Mouse (Mus musculus) cerebellum, adult 11-12 months (tissue): ENCODE measurements around the gene Igf1.

Experiments used
- DNase-seq: peaks from one replicate; pipeline ENCODE4 v3.0.0; 2022

The Igf1 gene

DNA sequence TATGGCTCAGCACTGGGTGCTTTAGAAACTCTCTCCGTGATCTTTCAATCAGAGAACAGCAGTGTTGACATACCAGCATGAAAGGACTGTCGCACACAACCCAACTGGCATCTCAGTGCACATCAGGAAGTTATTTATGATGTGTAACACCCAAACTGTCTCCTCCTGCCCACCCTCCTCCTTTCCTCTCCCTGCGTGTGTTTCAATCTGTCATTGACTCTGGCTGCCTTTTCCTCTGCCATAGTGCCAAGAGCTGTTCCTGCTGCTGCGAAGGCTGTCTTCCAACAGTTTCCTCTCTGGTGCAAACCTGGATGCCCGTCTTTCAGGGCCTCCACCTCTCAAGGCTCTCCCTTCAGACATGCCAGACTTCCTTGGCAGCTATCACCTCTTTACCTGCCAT lies 46.3 kb downstream of the Igf1 start:
- no peak for DNase-seq

DNA sequence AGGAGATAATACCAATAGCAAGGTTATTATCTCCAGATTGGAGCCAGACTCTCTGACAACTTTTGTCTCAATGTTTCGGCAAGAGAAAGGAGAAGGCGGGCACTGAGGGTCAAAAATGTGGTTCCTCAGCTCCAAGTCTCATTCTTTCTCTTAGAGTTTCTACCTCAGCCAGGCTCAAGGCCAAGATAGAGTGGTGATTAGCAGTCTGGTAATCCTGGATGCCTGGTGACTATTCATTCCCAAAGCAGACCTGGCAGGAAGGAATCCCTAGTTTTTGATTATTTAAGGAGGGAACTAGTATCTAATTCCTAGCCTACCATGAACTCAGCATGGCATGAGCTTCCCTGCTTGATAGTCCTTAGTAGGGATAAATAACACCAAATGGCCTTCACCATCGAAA lies 47.0 kb downstream of the Igf1 start:
- no peak for DNase-seq

DNA sequence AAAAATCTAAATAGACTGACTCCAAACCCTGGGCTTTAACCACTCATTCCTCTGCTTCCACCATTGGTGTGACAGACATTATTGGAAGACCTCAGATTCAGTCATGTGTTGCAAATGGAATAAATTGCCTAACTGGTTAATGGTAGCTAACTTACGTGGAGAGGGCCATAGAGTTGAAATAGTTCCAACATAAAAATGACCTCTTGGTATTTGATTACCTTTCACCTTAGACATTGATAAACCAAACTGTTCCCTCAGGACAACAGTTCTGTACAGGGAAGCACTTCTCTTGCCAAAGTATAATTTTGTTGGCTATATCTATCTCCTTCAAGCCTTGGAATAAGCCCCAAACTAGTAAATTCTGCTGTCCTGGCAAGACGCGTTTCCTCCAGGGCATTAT lies 48.1 kb downstream of the Igf1 start:
- no peak for DNase-seq

DNA sequence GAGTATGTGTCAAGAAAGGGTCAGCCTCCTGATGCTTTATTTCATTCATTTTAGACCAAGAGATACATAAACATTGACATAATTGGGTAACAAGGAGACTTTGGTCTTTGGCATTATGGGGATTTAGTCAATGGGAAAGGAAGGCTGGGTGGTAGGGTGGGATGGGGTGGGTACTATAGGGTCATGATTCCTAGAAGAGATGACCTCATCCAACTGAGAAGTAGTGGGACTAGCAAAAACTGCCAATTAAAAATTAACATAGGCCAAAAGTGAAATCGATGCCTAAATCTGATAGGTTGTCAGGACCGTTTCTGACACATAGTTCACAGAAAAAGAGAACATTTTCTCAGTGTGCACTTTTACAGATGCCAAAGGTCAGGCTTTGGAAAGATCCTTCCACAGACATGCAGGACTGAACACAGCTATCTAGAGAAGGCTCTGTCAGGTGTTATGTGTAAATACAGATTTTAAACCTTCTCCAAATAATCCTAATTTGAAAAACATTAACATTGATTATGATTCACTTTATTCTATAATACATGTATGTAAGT lies 48.8 kb downstream of the Igf1 start:
- no peak for DNase-seq

DNA sequence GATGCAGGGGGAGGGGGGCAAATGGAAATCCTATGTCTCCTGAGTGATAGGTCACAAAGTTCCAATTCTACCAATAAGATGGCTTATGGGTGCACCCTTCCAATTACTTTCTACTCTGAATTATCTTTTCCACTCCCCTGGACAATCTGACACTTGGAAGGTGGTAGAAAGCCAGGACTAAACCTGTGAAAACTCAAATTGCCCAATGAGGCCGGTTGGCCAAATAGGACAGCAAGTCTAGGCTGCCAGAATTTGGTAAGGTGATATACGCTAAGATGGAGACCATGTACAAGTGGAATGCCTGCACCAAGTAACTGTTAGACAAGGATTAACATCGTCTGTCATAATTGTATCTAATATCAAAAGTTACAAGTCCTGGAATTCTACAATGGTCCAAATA lies 55.8 kb downstream of the Igf1 start:
- DNase-seq: no peak

DNA sequence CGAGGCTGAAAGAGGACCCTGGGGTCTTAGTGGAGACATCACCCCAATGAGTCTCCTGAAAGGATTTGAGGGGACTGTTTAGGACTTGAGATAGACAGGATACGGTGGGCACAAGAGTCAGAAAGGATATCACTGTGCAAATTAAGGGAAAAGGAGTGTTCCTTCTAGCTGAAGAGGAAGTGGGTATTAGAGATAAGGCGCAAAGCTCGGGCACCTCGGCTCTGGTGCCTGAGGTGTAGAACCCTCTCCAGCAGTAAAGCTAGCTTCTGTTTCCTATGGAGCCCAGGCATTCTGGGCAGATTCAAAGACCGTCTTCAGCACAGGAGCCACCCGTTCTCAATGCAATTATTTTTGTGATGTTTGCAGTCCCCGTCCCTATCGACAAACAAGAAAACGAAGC lies 56.9 kb downstream of the Igf1 start:
- DNase-seq: no peak

DNA sequence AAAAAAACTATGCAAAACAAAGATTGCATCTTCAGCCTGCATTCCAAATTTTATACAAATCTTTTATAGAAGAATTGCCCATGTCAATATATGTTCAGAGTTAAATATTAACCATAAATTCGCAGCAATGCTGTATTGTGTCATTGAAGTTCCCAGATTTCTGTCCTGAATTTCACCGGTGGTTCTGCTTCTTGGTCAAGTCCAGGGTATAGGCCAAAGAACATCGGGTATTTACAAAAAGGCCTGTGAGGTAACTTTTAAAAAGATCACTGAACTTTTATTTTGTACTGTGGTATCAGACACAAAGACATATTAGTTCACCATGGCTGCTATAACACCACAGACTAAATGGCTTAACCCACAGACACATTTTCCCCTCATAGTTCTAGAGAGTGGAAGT lies 57.7 kb downstream of the Igf1 start:
- DNase-seq: no peak

DNA sequence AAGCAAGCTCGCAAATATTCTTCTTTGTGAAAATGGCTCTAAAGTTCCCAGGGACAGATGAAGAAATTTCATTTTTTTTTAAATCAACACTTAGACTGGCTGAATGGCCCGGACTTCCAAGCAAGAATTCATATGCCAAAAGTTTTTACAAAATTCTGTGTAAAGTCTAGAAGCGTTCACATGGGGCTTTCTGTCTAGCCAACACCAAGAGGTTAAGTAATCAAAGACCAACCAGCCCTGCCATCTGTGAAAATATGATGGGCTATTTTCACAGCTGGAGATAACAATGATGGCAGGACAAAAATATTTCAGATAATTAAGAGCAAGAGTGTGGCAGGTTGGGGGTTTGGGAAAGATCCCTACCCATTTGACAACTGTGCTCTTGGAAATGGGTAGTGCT lies 64.2 kb downstream of the Igf1 start:
- DNase-seq: no peak

DNA sequence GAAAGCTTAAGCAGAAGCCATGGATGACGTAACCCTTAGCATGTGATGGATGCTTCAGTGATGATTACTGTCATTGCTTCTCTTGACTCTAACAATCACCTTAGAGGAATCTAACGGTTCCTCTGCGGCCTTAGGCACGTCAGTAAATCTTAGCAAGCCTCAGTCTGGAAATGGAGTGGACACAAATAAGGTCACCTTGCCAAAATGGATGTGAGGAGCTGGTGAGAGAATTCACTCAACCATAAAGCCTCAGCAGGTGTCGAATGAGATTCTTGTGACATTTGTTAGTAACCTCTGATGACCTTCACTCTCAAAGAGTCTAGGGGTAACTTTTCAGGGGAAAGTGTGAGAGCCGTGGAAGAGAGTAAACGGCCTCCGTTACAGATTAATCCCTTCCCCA lies 68.5 kb downstream of the Igf1 start:
- no peak for DNase-seq

DNA sequence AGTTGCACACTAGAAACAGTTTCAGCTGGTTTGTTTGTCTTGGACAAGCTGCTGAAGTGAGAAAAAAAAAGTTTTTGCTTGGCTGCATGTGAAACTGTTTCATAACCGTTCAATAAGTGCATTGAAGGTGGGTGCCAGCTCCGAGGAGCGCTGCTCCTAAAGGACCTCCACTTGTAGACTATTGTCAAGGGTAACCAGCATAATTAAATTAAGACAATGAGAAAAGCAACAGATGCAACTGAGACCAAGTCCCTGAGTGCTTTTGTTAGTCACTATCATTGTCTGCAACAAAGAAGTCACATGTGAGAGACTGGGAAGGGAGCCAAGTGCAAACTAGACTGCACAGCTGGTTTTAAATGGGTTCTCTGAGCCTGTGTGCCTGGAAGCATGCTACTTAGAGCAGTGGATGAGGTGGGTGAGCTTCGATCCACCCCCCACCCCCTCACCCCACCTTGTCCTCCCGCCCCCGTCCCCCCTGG lies 69.1 kb downstream of the Igf1 start:
- no peak for DNase-seq

DNA sequence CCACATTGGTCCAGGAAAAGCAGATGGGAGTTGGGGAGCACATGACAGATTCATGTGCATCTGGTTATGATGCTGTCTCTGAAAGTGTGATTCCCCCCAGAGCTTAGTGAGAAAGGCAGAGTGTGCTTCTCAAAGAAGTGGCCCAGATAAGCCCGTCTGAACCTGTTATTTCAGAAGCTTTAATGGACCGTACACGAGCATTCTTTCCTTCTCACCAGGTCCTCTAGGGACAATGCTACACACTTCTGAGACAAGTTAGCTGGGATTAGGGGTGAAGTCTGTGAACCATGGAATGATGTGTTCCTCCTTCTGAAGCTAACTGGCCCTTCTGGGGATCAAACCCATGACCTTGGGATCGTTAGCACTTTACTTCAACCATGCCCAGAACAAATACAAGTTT lies 90.1 kb downstream of the Igf1 start:
- no peak for DNase-seq

DNA sequence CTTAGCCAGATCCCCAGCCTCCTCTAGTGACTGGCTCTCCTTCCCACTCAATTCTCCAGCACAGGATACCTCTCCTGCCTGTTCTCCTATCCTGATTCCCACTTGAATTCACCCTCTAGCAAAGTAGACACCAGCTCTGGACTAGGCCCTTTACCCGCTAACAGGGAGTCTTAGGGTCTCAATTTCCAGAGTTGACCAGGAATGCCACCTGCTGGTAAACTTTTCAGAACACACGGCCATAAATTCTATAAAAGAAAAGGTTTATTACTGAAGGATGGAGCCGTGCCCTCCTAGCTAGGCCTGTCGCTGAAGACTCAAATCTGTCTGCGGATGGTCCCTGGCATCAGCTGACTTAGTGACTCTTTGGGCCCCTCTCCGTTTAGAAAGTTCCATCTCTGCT lies 113.5 kb downstream of the Igf1 start:
- no peak for DNase-seq

DNA sequence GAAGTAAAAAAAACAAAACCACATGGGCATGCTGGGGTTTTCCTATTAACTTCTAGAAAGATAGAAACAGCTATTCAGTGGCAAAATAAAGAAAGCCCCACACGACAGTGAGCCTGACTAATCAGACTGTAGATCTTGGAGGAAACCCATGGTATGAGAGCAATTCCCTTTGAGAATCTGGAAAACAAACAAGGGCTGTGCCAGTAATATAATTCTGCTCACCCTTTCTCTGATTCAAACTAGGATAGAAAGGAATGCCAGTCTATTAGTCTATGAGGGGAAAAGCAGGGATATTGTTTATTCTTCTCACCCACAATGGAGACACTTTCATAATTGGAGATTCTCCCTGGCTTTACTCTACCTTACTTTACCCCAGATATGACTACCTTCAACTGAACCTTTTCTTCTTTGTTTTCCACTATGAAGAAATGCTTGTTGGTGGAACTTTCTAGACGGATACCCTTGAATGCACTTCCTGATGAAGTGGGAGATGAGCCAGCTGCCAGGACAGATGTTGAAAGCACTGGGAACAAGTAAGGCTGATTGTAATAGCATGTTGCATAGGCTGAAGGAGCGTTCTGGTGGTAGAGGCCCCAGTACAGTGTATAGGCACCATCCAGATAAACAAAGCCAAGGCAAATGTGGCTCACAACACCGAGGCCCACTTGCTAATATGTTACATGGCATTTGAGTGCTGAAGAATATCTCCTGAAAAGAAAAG lies 116.0 kb downstream of the Igf1 start:
- DNase-seq: no peak

DNA sequence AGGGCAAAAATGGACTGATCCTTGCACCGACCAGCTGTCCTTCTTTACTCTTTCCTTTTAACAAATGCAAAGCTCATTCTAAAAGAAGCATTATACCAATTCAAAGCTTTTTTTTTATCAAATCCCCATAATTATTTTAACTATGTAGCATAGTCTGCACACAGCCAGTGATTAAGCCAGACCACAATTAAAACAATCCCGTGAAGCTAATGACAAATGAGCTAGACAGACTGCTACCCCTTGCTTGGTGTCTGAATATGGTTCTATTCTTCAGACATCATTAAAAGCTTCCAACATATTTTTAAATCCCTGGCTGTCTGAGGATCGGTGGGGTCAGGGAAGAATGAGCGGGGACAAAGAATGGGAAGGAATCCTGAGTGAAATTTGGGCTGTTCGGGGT lies 127.3 kb downstream of the Igf1 start:
- DNase-seq: no peak

DNA sequence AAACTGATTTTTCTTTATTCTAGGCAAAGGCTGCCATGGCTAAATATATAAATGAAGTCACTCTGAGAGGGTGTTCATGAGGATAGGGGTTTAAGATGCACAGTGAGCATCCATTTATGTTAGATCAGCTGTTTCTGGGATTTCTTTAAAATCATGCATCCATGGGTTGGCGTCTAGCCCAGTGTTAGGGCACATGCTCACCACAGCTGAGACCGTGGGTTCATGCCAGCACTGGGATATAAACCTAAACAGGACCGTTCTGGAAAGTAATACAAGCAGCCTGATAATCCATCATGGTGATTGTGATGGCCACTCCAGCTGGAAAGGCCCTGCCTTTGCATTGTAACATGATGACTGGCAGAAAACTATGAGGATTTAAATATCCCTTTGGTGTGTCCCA lies 128.1 kb downstream of the Igf1 start:
- DNase-seq: no peak
